Mouse (Mus musculus) liver, embryonic 14.5 days (tissue): ENCODE measurements around the gene Igfbp4. TPM values are rescaled to one million over a fixed set of nuclear protein-coding genes. Genes with fewer than 3 reads are reported as not detected.

Source experiments
- ATAC-seq: fragments of 200-750 bp; cut with Nextera tagmentation; 2 replicates; pipeline ENCODE4 v1.8.0; 2017; ENCODE audit warnings: moderate number of reproducible peaks, mild to moderate bottlenecking, moderate library complexity; ENCODE audit not compliant: insufficient read depth
- DNase-seq, 3 experiments: peaks; one replicate each; pipeline ENCODE4 v3.0.0-alpha.2; 2012 to 2013; ENCODE audit warnings: low read depth in 3 of 3, low spot score in 3 of 3
- H3K27ac ChIP-seq: fragments of 300-500 bp; sonication (generic); 2 replicates; pipeline ENCODE4 v1.5.1; 2014; ENCODE audit warnings: moderate library complexity, mild to moderate bottlenecking, control low read depth, inconsistent platforms
- H3K27me3 ChIP-seq: fragments of 300-500 bp; sonication (generic); 2 replicates; pipeline ENCODE4 v1.6.1; 2014; ENCODE audit warnings: mild to moderate bottlenecking, low read length, moderate library complexity; ENCODE audit not compliant: control insufficient read depth, insufficient read depth
- H3K36me3 ChIP-seq: fragments of 300-500 bp; sonication (generic); replicated peaks from 2 replicates; pipeline ENCODE4 v1.6.1; 2014; ENCODE audit warnings: low read depth; ENCODE audit not compliant: control insufficient read depth, insufficient read depth
- H3K4me1 ChIP-seq, 2 experiments: fragments of 200-500 bp in 1 of 2; fragments of 300-500 bp in 1 of 2; sonication (generic) in 1 of 2; replicated peaks; 2 replicates each; pipeline ENCODE4 v1.6.1; 2012 to 2014; ENCODE audit warnings: antibody characterized with exemption in 1 of 2, inconsistent platforms in 1 of 2, low read length in 1 of 2; ENCODE audit not compliant: control insufficient read depth in 2 of 2, insufficient read depth in 2 of 2
- H3K4me2 ChIP-seq: fragments of 300-500 bp; sonication (generic); 2 replicates; pipeline ENCODE4 v1.6.1; 2014; ENCODE audit warnings: low read depth, mild to moderate bottlenecking, control low read depth, moderate library complexity
- H3K4me3 ChIP-seq, 2 experiments: fragments of 200-500 bp in 1 of 2; fragments of 300-500 bp in 1 of 2; sonication (generic) in 1 of 2; 2 replicates each; pipeline ENCODE4 v1.5.1; 2012 to 2014; ENCODE audit warnings: low read depth in 2 of 2, low read length in 2 of 2, mild to moderate bottlenecking in 2 of 2, control low read depth in 1 of 2, inconsistent platforms in 1 of 2, moderate library complexity in 1 of 2; ENCODE audit not compliant: insufficient read depth in 1 of 2
- H3K9ac ChIP-seq: fragments of 300-500 bp; sonication (generic); replicated peaks from 2 replicates; pipeline ENCODE4 v1.6.1; 2014; ENCODE audit warnings: mild to moderate bottlenecking, control low read depth, moderate library complexity
- H3K9me3 ChIP-seq: fragments of 300-500 bp; sonication (generic); 2 replicates; pipeline ENCODE4 v1.6.1; 2016; ENCODE audit warnings: low read length, mixed read lengths; ENCODE audit not compliant: control insufficient read depth
- CTCF ChIP-seq: IDR thresholded peaks from 2 replicates; pipeline ENCODE4 v1.5.1; 2016; ENCODE audit warnings: antibody characterized with exemption, low read depth, control low read depth
- EP300 ChIP-seq: IDR thresholded peaks from 2 replicates; pipeline ENCODE4 v1.6.1; 2016; ENCODE audit warnings: antibody characterized with exemption, low read depth
- WGBS: fragments of 180-500 bp; shearing (Covaris S2); extraction: QIAGEN DNeasy Blood & Tissue Kit; methylation state at CpG from one replicate; pipeline ENCODE4 v1.1.7; 2014; ENCODE audit not compliant: insufficient replicate concordance; 5-methylcytosine and 5-hydroxymethylcytosine counted together
- polyA plus RNA-seq, 2 experiments: library from polyadenylated mRNA; depleted of rRNA in 1 of 2; stranded (reverse) in 1 of 2; unstranded in 1 of 2; fragments of >200 nt; fragmentation: Nextera tagmentation in 1 of 2; extraction: Ambion mirVana in 1 of 2; gene quantifications; 2 replicates each; pipeline versions ENCODE4 v1.2.1 to v1.2.3; 2012 to 2014

The Igfbp4 gene
- polyA plus RNA-seq, 2 experiments: 71.4 to 115 TPM

DNA sequence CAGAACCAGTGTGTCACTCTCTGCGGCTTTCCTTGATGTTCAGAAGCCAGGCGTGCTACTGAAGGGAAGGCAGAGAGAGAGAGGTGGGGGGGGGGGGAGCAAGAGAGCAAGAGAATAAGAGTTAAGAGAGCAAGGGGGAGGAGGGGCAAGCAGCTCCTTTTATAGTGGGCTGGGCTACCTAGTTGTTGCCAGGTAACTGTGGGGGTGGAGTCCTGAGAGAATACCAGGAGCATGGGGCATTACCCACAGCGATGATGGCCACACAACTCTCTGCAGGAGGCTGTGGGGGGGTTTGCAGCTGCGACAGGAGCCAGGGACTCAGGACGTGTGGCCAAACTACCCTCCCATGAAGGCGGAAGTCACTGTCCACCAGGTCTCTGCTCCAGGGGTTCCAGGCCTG, 15.2 kb upstream of the Igfbp4 start:
- ATAC-seq (no peak), DNase-seq (no peak)
- Histone ChIP-seq H3K4me3 (no peak overlapping the region), H3K9ac (no peak overlapping the region), H3K27ac (no peak overlapping the region), H3K4me1 (peaks cover 13 to 15% of the 10 kb centered on the region in 2 experiments), H3K9me3 (no peaks in the 10 kb centered on the region), H3K36me3 (peaks cover 21% of the 10 kb centered on the region), H3K27me3 (no peaks in the 10 kb centered on the region), H3K4me2 (no peak overlapping the region)
- no peak for TF ChIP-seq CTCF
- TF ChIP-seq EP300: no peak
- WGBS: 77% methylated on average over 6 of the region's 6 CpGs

DNA sequence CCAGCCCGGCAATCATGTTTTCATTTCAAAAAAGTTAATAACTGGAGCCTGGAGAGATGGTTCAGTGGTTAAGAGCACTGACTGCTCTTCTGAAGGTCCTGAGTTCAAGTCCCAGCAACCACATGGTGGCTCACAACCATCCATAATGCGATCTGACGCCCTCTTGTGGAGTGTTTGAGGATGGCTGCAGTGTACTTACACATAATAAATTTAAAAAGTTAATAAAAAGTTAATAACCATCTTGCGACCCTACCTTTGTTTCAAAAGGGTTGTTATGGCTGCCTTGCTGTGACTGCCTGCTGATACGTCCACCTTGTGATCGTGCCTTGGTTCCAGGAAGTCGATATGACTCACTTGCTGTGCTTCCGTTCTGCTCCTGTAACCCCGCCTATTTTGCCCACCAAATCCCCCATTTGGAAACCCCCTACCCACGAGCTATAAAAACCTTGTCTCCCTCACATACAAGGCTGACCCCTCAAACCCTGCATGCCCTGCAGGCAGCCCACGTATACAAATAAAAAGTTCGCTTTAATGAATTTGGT, 14.1 kb upstream of the Igfbp4 start:
- TF ChIP-seq EP300 (no peak), CTCF (peak; percentile 33)
- Histone ChIP-seq H3K4me3 (no peak overlapping the region), H3K27ac (no peak overlapping the region), H3K27me3 (no peaks in the 10 kb centered on the region), H3K4me2 (no peak overlapping the region), H3K4me1 (peaks cover 7 to 11% of the 10 kb centered on the region in 2 experiments), H3K36me3 (peaks cover 10% of the 10 kb centered on the region), H3K9ac (no peak overlapping the region), H3K9me3 (no peaks in the 10 kb centered on the region)
- 57% methylated on average over 12 of the region's 12 CpGs for WGBS
- ATAC-seq: no peak
- no peak for DNase-seq

DNA sequence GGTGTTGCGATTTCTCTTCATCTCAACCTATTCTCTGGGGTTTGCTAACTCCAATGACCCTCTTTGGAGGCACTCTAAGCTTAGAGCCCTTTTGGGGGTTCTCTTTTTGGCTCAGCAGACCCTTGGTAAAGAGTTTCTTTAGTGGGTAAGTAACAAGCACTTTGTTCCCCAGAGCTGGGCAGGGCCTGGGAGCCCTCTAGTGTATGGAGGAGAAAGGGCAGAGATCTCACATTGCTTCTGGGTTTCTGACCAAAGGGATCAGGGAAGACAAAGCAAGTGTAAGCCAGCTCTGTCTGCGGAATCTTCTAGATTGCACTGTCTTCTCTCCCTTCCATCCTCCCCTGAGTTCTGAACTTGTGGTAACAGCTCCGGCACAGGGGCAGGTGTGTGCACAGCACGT, 5.7 kb upstream of the Igfbp4 start:
- Histone ChIP-seq H3K36me3 (no peaks in the 10 kb centered on the region), H3K4me2 (no peak overlapping the region), H3K4me1 (peaks cover 0 to 4% of the 10 kb centered on the region in 2 experiments; a peak in 2 of 4 replicates), H3K27ac (no peak overlapping the region), H3K9ac (no peak overlapping the region), H3K9me3 (no peaks in the 10 kb centered on the region), H3K4me3 (no peak overlapping the region), H3K27me3 (peaks cover 13% of the 10 kb centered on the region)
- ATAC-seq (no peak), DNase-seq (no peak)
- 47% methylated on average over 4 of the region's 4 CpGs for WGBS
- peak; percentile 33; the same call in 1 of the 2 replicates for TF ChIP-seq CTCF
- no peak for TF ChIP-seq EP300

DNA sequence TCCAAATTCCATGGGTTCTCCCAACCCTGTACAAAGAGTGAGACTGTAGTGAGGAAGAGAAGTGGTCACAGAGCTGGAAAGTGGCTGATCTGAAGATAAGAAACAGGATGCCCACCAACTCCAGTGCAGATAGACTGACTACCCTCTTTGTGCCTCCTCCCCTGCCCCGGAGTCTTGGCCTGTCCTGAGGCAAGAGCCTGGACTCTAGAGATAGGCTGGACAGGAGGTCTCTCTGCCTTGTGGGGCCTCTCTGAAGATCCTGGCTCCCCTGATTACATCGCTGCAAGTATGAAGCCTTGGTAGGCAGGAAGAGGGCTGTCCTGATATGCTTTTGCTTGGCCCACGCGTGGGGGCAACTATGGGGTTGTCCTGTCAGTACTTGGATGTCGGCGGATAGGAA, 4.8 kb upstream of the Igfbp4 start:
- ATAC-seq (no peak), DNase-seq (no peak)
- Histone ChIP-seq H3K36me3 (no peaks in the 10 kb centered on the region), H3K9ac (no peak overlapping the region), H3K4me3 (no peak overlapping the region), H3K27ac (no peak overlapping the region), H3K4me2 (no peak overlapping the region), H3K4me1 (peaks cover 0 to 4% of the 10 kb centered on the region in 2 experiments; a peak in 2 of 4 replicates), H3K27me3 (peaks cover 22% of the 10 kb centered on the region), H3K9me3 (no peaks in the 10 kb centered on the region)
- 15% methylated on average over 6 of the region's 6 CpGs for WGBS
- no peak for TF ChIP-seq CTCF
- no peak for TF ChIP-seq EP300

DNA sequence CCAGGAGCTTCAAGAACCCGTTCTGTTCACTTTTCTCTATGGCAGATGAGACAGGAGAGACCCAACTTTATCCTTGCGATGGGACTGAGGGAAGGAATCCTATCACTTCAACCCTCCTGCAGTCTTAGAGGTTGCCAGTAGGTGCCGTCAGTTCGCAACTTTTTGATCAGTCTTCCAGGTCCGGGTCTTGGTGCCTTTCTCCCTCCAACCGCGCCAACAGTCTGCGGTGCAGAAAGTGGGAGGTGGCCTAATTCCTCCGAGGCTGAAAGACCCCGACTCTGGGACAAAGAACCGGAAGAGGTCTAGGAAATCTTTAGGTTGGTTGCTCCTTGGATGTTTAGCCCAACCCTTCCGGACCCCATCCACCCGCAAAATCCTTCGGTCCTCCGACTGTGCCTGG, 1.3 kb upstream of the Igfbp4 start:
- no peaks in the 10 kb centered on the region for H3K9me3 ChIP-seq
- DNase-seq: peak in 2 of 3 experiments; percentile 50 to 51
- H3K9ac ChIP-seq: no peak overlapping the region
- TF ChIP-seq CTCF: peak; percentile 75
- no peak for TF ChIP-seq EP300
- peaks cover 39% of the 10 kb centered on the region for H3K27me3 ChIP-seq
- no peaks in the 10 kb centered on the region for H3K36me3 ChIP-seq
- H3K27ac ChIP-seq: no peak overlapping the region
- peak; percentile 36; the same call in 1 of the 2 replicates for ATAC-seq
- peaks cover 0 to 13% of the 10 kb centered on the region in 2 experiments; a peak in 2 of 4 replicates for H3K4me1 ChIP-seq
- peak overlapping the region; percentile 63 for H3K4me2 ChIP-seq
- under 1% methylated on average over 15 of the region's 15 CpGs for WGBS
- peak overlapping the region; percentile 32 to 40 for H3K4me3 ChIP-seq
